Mouse (Mus musculus) natural killer cell, adult 2 months (primary cell): ENCODE measurements around the gene Srpk2.
A peak's percentile ranks its signal among the peaks of the same experiment; 100 is the strongest.
"Not testable (repeated sequence)": the region's sequence is repeated elsewhere in the genome, so short reads cannot be mapped to it uniquely, and the experiment has no call there.

Source experiments
- DNase-seq, 2 experiments: peaks; one replicate each; pipeline ENCODE4 v3.0.0; 2022; ENCODE audit warnings: low spot score in 2 of 2

The Srpk2 gene

DNA sequence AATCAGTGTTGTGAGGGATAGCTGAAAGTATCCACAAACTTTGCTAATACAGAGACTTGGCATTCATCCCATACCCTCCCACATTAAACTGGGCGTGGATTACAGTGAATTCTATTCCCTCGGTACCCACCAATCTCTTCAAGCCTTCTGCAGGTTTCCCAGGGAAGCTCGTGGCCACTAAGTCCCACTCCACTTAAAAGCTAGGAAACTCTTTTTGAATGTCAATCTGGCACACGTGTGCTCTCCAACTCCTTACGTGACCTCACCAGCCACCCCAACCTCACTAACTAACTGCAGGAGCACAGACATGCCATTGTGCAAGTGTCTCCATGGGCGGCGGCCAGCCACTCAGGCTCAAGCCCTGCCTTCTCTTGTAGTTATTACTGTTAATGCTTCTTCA lies 12.3 kb downstream of the Srpk2 start:
- DNase-seq: no peak

DNA sequence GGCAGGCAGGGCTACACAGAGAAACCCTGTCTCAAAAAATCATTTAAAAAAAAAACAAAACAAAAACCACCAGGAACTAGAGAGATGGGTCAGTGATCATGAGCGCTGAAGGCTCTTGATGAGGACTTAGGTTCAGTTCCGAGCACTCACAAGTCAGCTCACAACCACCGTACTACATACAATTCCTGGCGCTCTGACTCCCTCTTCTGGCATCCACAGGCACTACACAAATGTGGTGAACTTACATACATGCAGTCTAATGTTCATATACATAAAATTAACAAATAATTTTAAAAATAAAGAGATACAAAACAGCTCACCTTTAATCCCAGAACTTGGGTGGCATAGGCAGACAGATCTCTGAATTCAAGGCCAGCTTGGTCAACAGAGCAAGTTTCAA lies 13.5 kb downstream of the Srpk2 start:
- no peak for DNase-seq

DNA sequence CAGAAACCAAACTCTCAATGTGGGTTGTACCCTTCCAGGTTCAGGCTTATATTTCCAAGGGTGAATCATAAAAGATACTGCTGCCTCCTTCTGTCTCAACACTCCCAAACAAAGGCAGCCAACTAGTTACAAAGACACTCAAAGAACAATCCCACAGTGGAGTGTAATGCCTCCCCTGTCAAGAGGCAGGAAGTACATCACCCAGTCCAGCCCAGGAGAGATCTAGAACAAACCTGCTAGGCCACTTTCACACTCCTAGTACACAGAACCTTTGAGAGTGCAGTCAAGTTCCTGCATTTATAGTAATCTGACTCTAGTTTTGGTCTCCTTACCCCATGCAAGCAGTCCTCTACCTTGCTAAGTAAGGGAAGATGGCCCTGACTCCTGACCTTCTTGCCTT lies 18.5 kb downstream of the Srpk2 start:
- no peak for DNase-seq

DNA sequence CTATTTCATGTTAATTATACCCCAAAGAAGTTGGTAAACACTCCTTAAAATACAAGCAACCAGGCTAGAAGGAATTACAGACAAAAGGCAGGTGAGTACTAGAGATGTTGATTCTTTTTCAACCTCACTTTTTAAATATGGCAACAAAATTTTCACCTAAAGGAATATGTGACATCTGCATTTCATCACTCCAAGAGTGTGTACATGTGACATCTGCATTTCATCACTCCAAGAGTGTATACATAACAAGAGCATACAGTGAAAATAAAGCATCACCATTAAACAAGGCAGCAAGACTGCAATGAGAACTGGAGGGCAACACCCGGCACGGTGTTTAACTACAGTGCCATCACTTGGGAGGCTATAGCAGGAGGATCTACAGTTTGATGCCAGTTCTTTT lies 23.2 kb downstream of the Srpk2 start:
- DNase-seq: no peak

DNA sequence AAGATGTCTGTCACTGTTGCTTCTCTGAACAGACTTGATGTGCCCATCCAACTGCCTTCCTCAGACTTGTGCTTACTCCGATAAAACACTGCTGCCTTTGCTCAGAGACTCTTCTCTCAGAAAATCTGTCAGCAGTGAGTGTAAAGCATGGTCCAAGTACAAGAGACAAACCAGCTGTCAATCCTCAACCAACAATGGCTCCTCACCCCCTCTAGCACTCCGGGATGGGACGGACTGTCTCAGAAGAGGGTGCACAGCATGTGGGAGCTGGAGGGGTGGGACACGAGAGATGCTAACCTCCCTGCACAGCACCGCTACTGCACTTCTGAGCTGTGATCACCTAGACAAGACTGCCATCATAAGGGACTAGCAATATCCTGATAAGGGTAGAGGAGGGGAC lies 26.4 kb downstream of the Srpk2 start:
- DNase-seq: no peak

DNA sequence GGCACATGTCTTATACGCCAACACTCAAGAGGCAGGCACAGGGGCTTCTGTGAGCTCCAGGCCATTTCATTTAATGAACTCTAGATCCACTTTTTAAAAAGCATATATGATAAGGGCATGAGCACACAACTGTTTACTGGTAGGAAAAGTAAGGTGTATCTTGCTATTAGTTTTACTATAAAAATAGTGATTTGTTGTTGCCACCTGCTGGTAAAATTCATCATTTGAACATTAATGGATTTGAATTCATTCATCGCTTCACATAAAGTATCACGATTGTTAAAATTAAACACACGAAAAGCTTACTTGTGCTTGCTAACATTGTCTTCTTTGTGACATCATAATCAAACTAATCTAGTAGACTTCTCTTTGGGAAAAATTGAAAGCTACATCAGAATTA lies 27.8 kb downstream of the Srpk2 start:
- no peak for DNase-seq

DNA sequence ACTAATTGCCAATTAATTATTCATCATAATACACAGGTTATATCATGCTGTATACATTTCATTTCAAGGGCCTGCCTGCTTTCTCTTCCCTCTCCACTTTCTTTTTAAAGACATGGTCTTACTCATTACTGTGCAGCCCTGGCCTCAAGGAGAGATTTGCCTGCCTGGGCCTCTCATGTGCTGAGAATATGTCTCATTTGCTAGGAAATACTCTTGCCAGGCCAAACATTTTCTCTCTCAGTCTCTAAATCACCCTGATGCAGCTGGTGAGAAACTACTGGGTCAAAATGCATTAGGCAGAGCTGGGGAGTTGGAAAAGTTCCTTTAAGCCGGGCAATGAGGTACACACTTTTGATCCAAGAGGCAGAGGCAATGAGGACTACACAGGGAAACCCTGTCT lies 29.4 kb downstream of the Srpk2 start:
- no peak for DNase-seq

DNA sequence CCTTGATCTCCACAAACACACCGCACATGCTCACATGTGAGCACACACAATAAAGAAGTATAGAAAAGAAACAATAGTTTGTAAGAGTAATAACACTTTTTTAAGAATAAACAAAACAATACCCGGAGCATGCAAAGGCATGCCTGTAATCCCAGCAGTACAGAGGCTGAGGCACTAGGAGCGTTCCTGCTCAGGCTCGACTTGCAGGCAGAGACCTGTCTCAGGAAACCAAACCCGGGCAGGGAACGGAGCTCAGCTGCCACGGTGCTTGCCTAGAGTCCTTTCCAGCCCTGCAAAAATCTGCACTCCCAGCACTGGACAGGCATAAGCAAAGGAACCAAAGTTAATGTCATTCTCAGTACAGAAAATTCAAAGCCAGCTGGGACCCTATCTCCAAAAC lies 32.1 kb downstream of the Srpk2 start:
- no peak for DNase-seq

DNA sequence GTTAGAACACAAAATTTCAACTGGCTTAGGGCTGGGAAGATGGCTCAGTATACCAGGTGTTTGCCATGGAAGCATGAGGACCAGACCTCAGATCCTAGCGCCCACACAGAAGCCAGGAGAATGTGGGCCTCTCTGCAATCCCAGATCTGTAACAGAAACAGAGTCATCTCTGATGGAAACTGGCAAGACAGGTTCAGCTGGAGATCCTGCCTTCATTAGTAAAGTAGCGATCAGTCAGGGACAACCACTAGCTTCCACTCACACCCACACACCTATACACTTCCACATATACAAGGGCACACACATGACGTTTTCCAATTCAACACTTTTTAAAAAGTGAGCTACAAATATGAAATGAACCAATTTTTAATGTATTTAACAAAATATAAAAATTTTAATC lies 32.6 kb downstream of the Srpk2 start:
- no peak for DNase-seq

DNA sequence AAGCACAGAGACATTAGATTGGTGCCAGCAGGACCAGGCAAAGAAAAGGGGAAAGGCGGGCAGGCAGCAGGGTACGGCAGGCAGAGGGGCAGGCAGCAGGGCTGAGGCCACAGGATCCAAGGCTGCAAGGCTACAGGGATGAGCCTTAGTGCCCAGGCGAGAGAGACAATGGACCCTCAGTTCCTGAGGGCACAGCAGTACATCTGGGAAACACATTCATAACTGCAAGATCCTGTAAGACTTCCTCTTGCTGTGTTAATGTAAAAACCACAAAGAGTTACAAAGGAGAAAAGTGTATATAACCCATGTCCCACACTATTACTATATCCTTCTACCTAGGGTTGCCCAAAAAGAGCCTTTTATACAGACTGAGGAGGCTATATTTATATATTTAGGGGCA lies 33.9 kb downstream of the Srpk2 start:
- no peak for DNase-seq

DNA sequence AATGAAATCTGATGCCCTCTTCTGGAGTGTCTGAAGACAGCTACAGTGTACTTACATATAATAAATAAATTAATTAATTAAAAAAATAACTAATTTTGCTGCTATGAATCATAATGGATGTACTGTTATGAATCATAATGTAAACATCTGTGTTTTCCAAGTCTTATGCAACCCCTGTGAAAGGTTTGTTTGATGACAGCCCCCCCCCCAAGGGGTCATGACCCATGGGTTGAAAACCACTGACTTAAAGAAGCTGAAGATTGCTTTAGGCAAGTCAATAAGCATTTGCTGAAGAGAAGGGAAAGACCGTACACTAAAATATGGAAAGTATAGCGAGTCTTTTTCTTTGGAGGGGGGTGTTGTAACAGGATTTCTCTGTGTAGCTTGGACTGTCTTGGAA lies 35.2 kb downstream of the Srpk2 start:
- no peak for DNase-seq

DNA sequence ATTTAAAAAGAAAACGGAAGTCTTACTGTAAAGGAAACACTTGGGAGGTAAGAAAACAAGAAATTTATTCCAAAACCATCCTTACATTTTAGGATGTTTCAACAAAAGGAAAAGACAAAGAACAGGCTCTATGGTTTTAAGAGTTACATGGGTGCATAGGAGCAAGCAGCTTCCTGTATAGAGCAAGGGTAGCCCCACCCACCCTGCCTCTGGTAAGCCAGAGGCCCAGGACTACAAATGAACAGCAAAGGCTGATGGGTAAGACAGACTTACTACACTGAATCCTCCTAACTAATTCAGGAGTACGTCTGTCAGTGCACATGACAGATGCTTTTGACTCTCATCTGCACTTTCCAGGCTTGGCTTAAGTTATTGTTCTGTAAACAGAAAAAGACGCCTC lies 38.7 kb downstream of the Srpk2 start:
- no peak for DNase-seq

DNA sequence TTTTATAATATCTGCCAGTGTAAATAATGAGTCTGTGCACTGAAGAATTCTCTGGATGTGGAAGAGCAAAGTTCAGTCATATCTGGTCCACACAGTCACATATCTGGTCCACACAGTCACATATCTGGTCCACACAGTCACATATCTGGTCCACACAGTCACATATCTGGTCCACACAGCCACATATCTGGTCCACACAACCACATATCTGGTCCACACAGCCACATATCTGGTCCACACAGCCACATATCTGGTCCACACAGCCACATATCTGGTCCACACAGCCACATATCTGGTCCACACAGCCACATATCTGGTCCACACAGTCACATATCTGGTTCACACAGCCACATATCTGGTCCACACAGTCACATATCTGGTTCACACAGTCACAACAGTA lies 45.2 kb downstream of the Srpk2 start:
- not testable (repeated sequence) for DNase-seq

DNA sequence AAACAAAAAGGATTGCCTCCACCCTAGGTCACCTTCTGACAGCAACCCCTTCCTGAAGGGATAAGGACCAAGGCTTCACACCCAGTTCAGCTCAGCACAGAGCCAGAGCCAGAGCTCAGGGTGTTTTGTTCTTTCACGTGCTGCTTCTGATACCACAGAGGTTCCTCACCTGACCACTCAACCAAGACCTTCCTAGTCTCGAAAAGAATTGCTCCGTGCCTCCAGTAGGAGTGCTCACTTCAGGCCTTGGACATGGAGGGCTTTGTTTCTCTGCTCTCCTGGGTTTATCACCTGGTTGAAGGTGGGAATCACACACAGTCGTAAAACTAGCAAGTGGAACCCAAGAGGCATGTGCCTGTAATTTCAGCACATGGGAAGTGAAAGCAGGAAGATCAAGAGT lies 46.4 kb downstream of the Srpk2 start:
- DNase-seq: peak in 1 of 2 experiments; percentile 9

DNA sequence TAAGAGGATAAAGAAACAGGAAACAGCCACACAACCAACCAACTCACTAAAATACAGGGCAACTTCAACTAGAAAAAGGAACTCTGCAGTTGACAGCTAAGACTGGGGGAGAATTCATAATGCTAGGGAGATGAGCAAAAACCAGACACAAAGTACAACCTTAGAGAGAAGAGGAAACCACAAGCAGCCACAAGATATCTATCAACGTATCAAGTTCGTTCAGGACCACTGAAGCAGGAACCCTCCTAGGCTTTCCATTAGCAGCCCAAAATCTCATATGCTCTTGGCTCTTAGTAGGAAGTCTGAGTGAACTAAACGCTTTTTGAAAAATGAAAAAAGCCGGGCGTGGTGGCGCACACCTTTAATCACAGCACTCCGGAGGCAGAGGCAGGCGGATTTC lies 47.1 kb downstream of the Srpk2 start:
- peak; percentile 26 to 54 for DNase-seq

DNA sequence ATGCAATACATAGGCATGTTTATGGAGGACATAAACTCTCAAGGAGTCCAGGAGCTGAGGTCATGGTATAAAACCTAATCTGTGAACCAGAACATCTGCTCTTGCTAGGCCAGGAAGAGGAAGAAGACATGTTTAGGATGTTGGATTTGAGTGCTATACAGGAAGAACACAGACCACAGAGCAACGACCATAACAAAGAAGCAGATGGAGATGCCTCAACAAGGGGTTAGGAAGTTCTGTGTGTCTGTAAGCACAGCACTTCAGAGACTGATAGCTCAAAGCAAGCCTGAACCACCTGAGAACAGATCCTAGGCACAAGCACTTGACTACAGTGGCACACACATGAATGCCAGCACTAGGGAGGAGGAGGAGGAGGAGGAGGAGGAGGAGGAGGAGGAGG lies 52.9 kb downstream of the Srpk2 start:
- no peak for DNase-seq

DNA sequence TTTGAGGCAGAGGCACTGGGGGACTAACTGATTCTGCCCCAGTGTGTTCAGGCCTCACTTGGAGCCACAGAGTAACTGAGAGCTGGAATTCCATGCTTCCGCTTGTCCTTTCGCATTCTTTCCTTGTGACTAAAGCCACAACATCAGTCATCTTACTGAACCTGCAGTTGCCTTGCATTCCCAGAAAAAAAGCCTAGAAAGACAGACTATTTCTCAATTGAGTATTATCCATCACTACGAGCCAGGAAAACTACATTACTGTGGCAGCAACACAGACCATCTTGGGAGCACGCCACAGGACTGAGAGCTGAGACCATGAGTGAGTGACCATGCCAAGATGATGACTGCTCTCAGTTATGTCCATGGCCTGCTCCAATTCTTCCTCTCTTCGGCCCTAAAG lies 57.2 kb downstream of the Srpk2 start:
- DNase-seq: no peak

DNA sequence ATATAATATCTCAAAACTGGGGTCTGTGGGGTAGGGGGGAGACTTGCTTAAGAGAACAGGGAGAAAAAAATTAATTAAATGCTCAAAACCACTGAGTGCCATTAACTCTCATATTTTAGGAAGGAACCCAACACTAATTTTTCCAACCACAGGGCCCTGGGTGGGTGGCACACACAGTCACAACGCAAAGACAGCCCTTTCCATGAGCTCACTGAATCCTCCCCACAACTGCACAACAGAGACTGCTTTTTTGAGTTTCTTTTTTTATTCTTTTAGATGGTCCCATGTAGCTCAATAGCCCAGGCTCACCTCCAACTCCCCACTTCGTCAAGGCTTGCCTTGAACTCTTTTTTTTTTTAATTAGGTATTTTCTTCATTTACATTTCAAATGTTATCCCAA lies 58.2 kb downstream of the Srpk2 start:
- DNase-seq: no peak

DNA sequence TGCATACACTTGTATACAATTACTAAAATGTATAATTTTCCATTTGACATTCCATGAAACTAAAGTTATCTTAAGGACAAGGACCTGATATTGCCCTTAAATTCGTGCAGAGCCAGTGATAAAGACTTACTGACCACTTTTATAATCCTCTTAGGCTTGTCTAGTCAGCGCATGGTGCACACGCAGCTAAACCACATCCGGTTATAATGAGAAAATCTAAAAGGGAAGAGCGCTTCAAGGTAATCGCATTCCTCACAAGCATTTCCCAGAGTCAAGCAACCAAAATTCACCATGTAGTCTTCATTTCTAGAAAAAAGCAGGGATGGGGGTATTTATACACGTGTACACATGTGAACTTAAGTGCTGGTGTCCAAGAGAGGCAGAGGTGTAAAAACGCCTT lies 63.8 kb downstream of the Srpk2 start:
- no peak for DNase-seq

DNA sequence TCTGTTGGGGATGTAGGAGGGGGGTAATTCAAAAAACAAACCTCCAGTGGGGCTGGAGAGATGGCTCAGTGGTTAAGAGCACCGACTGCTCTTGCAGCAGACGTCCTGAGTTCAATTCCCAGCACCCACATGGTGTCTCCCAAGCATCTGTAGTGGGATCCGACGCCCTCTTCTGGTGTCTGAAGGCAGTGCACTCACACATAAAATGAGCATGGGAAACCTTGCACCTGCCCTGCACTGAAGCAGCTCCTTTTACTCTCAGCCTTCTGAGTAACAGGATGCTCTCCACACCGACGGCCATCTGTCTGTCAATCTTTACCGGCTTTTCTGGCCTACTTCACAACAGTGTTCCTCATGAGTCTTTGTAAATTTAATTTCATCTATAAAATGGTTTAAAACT lies 65.8 kb downstream of the Srpk2 start:
- no peak for DNase-seq

DNA sequence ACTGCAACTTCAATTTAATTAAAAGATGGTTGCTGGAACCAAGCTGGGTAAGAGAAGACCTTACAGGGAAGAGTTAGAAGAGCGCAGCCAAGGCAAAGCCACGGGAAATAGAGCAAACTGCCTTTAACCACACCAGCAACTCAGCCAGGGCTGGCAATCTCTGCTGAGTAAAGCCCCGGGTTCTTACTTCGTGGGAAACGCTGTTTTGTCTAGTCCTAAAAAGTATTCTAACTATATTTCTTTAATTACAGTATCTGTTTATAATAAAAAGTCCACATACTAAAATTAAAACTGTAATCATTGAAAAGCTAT lies 67.4 kb downstream of the Srpk2 start:
- no peak for DNase-seq

DNA sequence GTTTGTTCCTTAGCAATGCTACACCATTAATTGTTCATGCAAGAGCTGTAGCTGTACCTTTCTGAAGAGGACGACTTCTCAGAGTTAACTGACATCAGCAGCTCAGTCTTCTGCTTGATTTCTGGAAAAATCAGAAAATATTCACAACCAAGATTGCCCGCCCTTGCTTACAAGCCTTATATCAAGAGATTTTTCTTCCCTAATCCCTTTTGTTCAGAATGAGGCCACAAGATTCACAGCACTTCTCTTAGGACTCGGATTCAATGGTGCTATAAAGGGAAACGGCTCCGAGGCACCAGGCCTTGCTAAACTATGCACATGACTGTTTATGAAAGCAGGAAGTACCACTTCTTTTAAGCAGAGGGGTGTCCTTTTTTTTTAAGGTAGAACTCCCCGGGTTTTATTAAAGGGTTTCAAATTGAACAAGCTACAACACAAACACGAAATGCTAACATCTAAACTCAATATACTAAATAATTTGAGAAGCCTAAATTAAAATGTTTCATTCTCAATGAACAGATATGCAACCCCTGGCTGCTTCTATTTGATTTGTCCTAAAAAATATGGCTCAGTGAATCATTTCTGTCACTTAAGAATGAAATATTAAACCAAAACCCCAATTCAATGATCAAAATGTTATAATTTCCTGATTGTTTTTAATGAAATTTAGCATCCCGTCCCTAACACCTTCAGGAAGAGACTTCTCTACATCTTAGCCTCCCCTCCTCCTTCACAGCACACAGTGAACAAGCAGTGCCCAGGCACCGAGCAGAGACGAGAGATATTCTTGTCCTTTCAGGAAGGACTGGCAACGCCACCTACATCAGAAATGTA lies 67.9 kb downstream of the Srpk2 start:
- peak; percentile 52 for DNase-seq

DNA sequence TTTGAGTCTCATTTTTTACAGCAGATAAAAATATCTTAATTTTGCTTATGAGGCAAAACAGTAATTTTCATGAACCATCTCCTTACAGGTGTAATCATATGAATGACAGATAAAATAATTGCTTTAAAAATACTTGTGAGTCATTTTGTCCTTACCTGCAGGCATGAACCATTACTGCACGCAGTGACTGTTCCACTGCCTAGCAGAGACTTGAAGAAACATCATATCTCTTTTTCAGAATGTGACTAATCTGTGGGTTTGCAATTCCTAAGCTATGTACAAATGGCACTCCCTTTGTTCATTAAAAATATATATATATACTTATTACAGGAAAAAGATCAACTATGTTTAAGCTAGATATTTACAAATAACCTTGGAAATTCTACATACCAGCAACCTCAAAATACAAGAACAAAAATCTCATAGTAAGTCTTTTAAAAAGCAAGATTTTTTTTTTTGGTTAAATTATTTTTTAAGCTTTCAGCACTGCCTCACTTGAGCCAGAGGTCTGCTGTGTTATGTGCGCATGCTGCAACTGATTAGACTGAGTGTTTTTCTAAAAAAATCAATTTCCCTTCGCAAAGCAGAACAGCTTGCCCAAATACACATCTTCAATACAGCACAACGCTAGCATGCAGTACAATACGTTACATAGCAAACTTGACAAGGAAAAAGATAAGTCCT lies 68.7 kb downstream of the Srpk2 start:
- no peak for DNase-seq

DNA sequence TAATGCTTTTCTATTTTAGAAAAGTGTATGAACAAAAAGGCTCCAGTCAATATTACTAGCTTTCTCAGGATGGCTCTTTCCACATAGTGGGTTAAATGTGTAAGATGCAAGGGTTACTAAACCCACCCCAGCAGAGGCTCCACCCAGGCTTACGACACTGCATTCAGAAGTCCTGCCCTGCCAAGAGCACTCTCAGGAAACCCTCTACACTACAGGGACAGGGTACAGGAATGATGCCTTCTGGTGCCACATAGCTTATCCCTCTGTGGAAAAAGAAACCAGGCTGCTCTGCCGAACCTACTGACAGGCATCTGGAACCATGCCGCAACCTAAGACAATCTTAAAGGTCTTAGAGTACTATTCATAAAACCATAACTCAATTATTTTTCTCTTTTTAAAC lies 71.6 kb downstream of the Srpk2 start:
- no peak for DNase-seq
